Mouse (Mus musculus) limb, embryonic 10.5 days (tissue): ENCODE measurements at regions not wholly inside any gene's neighbourhood (a gene's known extent, or its start where the extent isn't known, plus 50 kb on each side); places are given as distances from the start of the nearest gene placed in this dataset.
"Not testable (repeated sequence)": the region's sequence is repeated elsewhere in the genome, so short reads cannot be mapped to it uniquely, and the experiment has no call there.

Experiments used
- DNase-seq: peaks from one replicate; pipeline ENCODE4 v3.0.0-alpha.2; 2017; ENCODE audit warnings: low spot score
- H3K27ac ChIP-seq: fragments of 300-500 bp; sonication (generic); 2 replicates; pipeline ENCODE4 v1.5.1; 2016; ENCODE audit warnings: mild to moderate bottlenecking
- H3K27me3 ChIP-seq: fragments of 300-500 bp; sonication (generic); 2 replicates; pipeline ENCODE4 v1.6.1; 2016; ENCODE audit warnings: low read depth, mild to moderate bottlenecking; ENCODE audit not compliant: poor library complexity, severe bottlenecking
- H3K36me3 ChIP-seq: fragments of 300-500 bp; sonication (generic); 2 replicates; pipeline ENCODE4 v1.6.1; 2016; ENCODE audit warnings: mild to moderate bottlenecking, moderate library complexity
- H3K4me1 ChIP-seq: fragments of 300-500 bp; sonication (generic); 2 replicates; pipeline ENCODE4 v1.6.1; 2016
- H3K4me3 ChIP-seq: fragments of 300-500 bp; sonication (generic); 2 replicates; pipeline ENCODE4 v1.5.1; 2016; ENCODE audit warnings: mild to moderate bottlenecking, moderate library complexity
- H3K9me3 ChIP-seq: fragments of 300-500 bp; sonication (generic); replicated peaks from 2 replicates; pipeline ENCODE4 v1.6.1; 2016; ENCODE audit warnings: mild to moderate bottlenecking
- WGBS: fragments of 180-500 bp; shearing (Covaris S2); methylation state at CpG from one replicate; pipeline ENCODE4 v1.1.7; 2016; 5-methylcytosine and 5-hydroxymethylcytosine counted together

GRCm38 (mm10) chr7:73827549-73827948 lies 87.4 kb downstream of the Fam174b start:
- H3K27me3 ChIP-seq, result no peaks in the 10 kb centered on the region
- H3K4me3 ChIP-seq, result no peak overlapping the region
- H3K4me1 ChIP-seq, result no peaks in the 10 kb centered on the region
- no peak for DNase-seq
- no peak overlapping the region for H3K27ac ChIP-seq
- H3K36me3 ChIP-seq, result no peaks in the 10 kb centered on the region
- H3K9me3 ChIP-seq, result no peaks in the 10 kb centered on the region
- WGBS, result 67% methylated on average over 1 of the region's 1 CpGs

- Histone ChIP-seq H3K4me3 (no peak overlapping the region), H3K9me3 (no peaks in the 10 kb centered on the region), H3K27ac (no peak overlapping the region), H3K36me3 (no peaks in the 10 kb centered on the region), H3K27me3 (no peaks in the 10 kb centered on the region), H3K4me1 (no peaks in the 10 kb centered on the region)
- DNase-seq, result no peak
- WGBS, result 84% methylated on average over 6 of the region's 6 CpGs
These were observed 90.5 kb downstream of the Fam174b start for GRCm38 (mm10) chr7:73830581-73830980.

- H3K4me3 ChIP-seq, result no peak overlapping the region
- no peaks in the 10 kb centered on the region for H3K27me3 ChIP-seq
- no peaks in the 10 kb centered on the region for H3K36me3 ChIP-seq
- H3K27ac ChIP-seq, result no peak overlapping the region
- no peaks in the 10 kb centered on the region for H3K9me3 ChIP-seq
- no peaks in the 10 kb centered on the region for H3K4me1 ChIP-seq
- DNase-seq, result no peak
- WGBS, result 93% methylated on average over 3 of the region's 3 CpGs
These were observed 100.3 kb downstream of the Fam174b start for GRCm38 (mm10) chr7:73840381-73840780.

GRCm38 (mm10) chr7:73852184-73852583 lies 112.1 kb downstream of the Fam174b start:
- WGBS, result 78% methylated on average over 9 of the region's 9 CpGs

GRCm38 (mm10) chr7:73853296-73853950 lies 113.3 kb downstream of the Fam174b start:
- H3K4me3 ChIP-seq, H3K27ac ChIP-seq, H3K27me3 ChIP-seq, H3K4me1 ChIP-seq, DNase-seq, H3K9me3 ChIP-seq, H3K36me3 ChIP-seq: not testable (repeated sequence)
- 78% methylated on average over 3 of the region's 3 CpGs for WGBS

More at GRCm38 (mm10) chr7:73852184-73852583, 112.1 kb downstream of the Fam174b start:
- Histone ChIP-seq H3K4me1 (no peaks in the 10 kb centered on the region), H3K27me3 (no peaks in the 10 kb centered on the region), H3K36me3 (no peaks in the 10 kb centered on the region), H3K9me3 (no peaks in the 10 kb centered on the region), H3K4me3 (no peak overlapping the region), H3K27ac (no peak overlapping the region)
- DNase-seq, result no peak

- WGBS, result 48% methylated on average over 4 of the region's 4 CpGs
- no peak overlapping the region for H3K27ac ChIP-seq
- no peak overlapping the region for H3K4me3 ChIP-seq
- H3K4me1 ChIP-seq, result no peaks in the 10 kb centered on the region
- no peaks in the 10 kb centered on the region for H3K36me3 ChIP-seq
- DNase-seq, result peak; percentile 61
- H3K27me3 ChIP-seq, result no peaks in the 10 kb centered on the region
- H3K9me3 ChIP-seq, result no peaks in the 10 kb centered on the region
These were observed 115.4 kb downstream of the Fam174b start for GRCm38 (mm10) chr7:73855489-73855888.

GRCm38 (mm10) chr7:73856908-73857307 lies 116.8 kb downstream of the Fam174b start:
- Histone ChIP-seq H3K4me3 (no peak overlapping the region), H3K4me1 (no peaks in the 10 kb centered on the region), H3K27me3 (no peaks in the 10 kb centered on the region), H3K36me3 (no peaks in the 10 kb centered on the region), H3K27ac (no peak overlapping the region), H3K9me3 (no peaks in the 10 kb centered on the region)
- no peak for DNase-seq
- 84% methylated on average over 6 of the region's 6 CpGs for WGBS

GRCm38 (mm10) chr7:73865086-73865485 lies 125.0 kb downstream of the Fam174b start:
- Histone ChIP-seq H3K27me3 (no peaks in the 10 kb centered on the region), H3K4me3 (no peak overlapping the region), H3K27ac (no peak overlapping the region), H3K36me3 (no peaks in the 10 kb centered on the region), H3K4me1 (no peaks in the 10 kb centered on the region), H3K9me3 (no peaks in the 10 kb centered on the region)
- no peak for DNase-seq
- WGBS, result 72% methylated on average over 5 of the region's 5 CpGs

- H3K36me3 ChIP-seq, result no peaks in the 10 kb centered on the region
- no peaks in the 10 kb centered on the region for H3K27me3 ChIP-seq
- 77% methylated on average over 2 of the region's 2 CpGs for WGBS
- DNase-seq, result peak; percentile 19
- H3K4me1 ChIP-seq, result 0 out of 2 replicates have a peak, but pooled peaks cover 6% of the 10 kb centered on the region
- H3K9me3 ChIP-seq, result no peaks in the 10 kb centered on the region
- H3K27ac ChIP-seq, result no peak overlapping the region
- no peak overlapping the region for H3K4me3 ChIP-seq
These were observed 132.1 kb downstream of the Fam174b start for GRCm38 (mm10) chr7:73872181-73872580.

GRCm38 (mm10) chr7:73881252-73882042 lies 132.0 kb downstream of the St8sia2 start:
- H3K9me3 ChIP-seq, result no peaks in the 10 kb centered on the region
- H3K4me3 ChIP-seq, result no peak overlapping the region
- 94% methylated on average over 13 of the region's 13 CpGs for WGBS
- no peaks in the 10 kb centered on the region for H3K36me3 ChIP-seq
- peaks cover 4% of the 10 kb centered on the region; the same call in 1 of the 2 replicates for H3K4me1 ChIP-seq
- H3K27me3 ChIP-seq, result no peaks in the 10 kb centered on the region
- H3K27ac ChIP-seq, result no peak overlapping the region
- peak; percentile 15 for DNase-seq

- H3K36me3 ChIP-seq, result no peaks in the 10 kb centered on the region
- H3K27me3 ChIP-seq, result no peaks in the 10 kb centered on the region
- no peak overlapping the region for H3K27ac ChIP-seq
- peak; percentile 28 for DNase-seq
- WGBS, result 64% methylated on average over 7 of the region's 7 CpGs
- no peaks in the 10 kb centered on the region for H3K9me3 ChIP-seq
- H3K4me3 ChIP-seq, result no peak overlapping the region
- peaks cover 9% of the 10 kb centered on the region; the same call in 1 of the 2 replicates for H3K4me1 ChIP-seq
These were observed 127.3 kb downstream of the St8sia2 start for GRCm38 (mm10) chr7:73886152-73886551.
